In the genomic region with DNA sequence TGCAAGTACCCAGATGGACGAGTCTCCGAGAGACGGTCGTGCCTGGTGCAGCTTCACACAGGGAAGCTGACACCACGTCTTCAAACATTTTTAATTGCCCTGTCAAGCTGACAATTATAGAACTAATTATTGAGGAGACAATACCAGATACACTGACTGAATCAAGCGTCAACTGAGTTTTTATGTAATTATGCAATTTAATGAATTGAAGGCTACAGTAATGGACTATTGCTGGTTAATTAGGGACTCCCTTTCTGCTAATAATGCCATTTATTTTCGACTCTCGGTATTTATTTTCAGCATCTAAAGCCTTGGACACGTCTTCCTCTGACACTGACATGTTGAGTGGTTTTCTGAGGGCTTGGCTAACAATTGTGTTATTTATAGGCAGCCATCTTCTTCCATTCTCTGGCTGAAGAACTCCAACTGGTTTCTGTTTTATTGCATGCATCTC, we compare ENCODE assay signal across 27 mouse cellular contexts.
DNase-seq lines count a peak whose midpoint lies in the region; ATAC-seq and TF ChIP-seq lines count a peak whose summit lies in the region.
"Had no signal": no experiment of that assay in that cellular context is flagged by ENCODE, and none has a peak within 500 bp of the region (broad histone marks: within the 10 kb centered on the region; RNA-seq: fewer than 3 reads in every experiment).

No protein-coding gene starts in this region.

- no peaks in the 10 kb centered on the region for H3K9me3 ChIP-seq in forebrain, embryonic 12.5 days
- H3K9me3 ChIP-seq in forebrain, postnatal 0 days (ENCODE audit: low read length) = no peaks in the 10 kb centered on the region
- H3K9me3 ChIP-seq: embryonic facial prominence, embryonic 10.5 days; embryonic facial prominence, embryonic 15.5 days; hindbrain, embryonic 15.5 days; limb, embryonic 13.5 days; lung, embryonic 15.5 days; midbrain, embryonic 12.5 days; neural tube, embryonic 15.5 days had no signal

- no peak overlapping the region for H3K4me3 ChIP-seq in gastrocnemius, adult 2 months
- no peak overlapping the region for H3K4me3 ChIP-seq in forebrain, embryonic 12.5 days (replicated peaks)
- no peak overlapping the region for H3K4me3 ChIP-seq in forebrain, postnatal 0 days (ENCODE audit: low read depth, low read length)
- H3K4me3 ChIP-seq: embryonic facial prominence, embryonic 10.5 days; embryonic facial prominence, embryonic 15.5 days; heart, embryonic 13.5 days; hindbrain, embryonic 15.5 days; limb, embryonic 13.5 days; lung, embryonic 15.5 days; midbrain, embryonic 12.5 days; neural tube, embryonic 15.5 days had no signal

- no peak overlapping the region for H3K4me2 ChIP-seq in forebrain, embryonic 12.5 days
- no peak overlapping the region for H3K4me2 ChIP-seq in forebrain, postnatal 0 days (ENCODE audit: low read depth)
- H3K4me2 ChIP-seq: embryonic facial prominence, embryonic 15.5 days; heart, embryonic 13.5 days; hindbrain, embryonic 15.5 days; limb, embryonic 13.5 days; liver, embryonic 11.5 days; lung, embryonic 15.5 days; midbrain, embryonic 12.5 days; neural tube, embryonic 15.5 days had no signal

- no peaks in the 10 kb centered on the region for H3K36me3 ChIP-seq in forebrain, embryonic 12.5 days (replicated peaks)
- no peaks in the 10 kb centered on the region for H3K36me3 ChIP-seq in forebrain, postnatal 0 days (ENCODE audit: insufficient read depth)
- H3K36me3 ChIP-seq: embryonic facial prominence, embryonic 10.5 days; embryonic facial prominence, embryonic 15.5 days; G1E; heart, embryonic 13.5 days; hindbrain, embryonic 15.5 days; limb, embryonic 13.5 days; lung, embryonic 15.5 days; midbrain, embryonic 12.5 days; neural tube, embryonic 15.5 days had no signal

- H3K4me1 ChIP-seq in forebrain, embryonic 12.5 days = no peaks in the 10 kb centered on the region; the same call in 1 of the 2 replicates
- H3K4me1 ChIP-seq in forebrain, postnatal 0 days (ENCODE audit: insufficient read depth) = no peaks in the 10 kb centered on the region
- H3K4me1 ChIP-seq: embryonic facial prominence, embryonic 10.5 days; embryonic facial prominence, embryonic 15.5 days; heart, embryonic 13.5 days; limb, embryonic 13.5 days; lung, embryonic 15.5 days; midbrain, embryonic 12.5 days had no signal

- intact Hi-C loops in gastrocnemius, adult 2 months (cut with DNase I) = no loop called here
- intact Hi-C loops in gastrocnemius, postnatal 14 days (cut with DNase I; ENCODE audit: low total_unique reads) = no loop called here

- 27% methylated on average over 9 of the region's 9 CpGs for WGBS in forebrain, embryonic 12.5 days
- WGBS in forebrain, postnatal 0 days = 15% methylated on average over 9 of the region's 9 CpGs

- ATAC-seq in forebrain, embryonic 12.5 days (ENCODE audit: low FRiP score) = peak; percentile 80; the same call in 1 of the 2 replicates
- ATAC-seq in forebrain, postnatal 0 days = peak; percentile 87
- ATAC-seq in erythroblast, adult 5-6 weeks (replicated peaks; ENCODE audit: low FRiP score, poor library complexity, severe bottlenecking) = no peak
- ATAC-seq: Patski had no signal

- DNase-seq in gastrocnemius, adult 2 months = no peak
- no peak for DNase-seq in gastrocnemius, postnatal 14 days
- DNase-seq in Muller cell, postnatal 12 days (ENCODE audit: inconsistent ontology term) = peak; percentile 7
- peak; percentile 54 for DNase-seq in forebrain, postnatal 0 days
- DNase-seq in testis, postnatal 10 days (ENCODE audit: low spot score) = no peak
- DNase-seq: adrenal gland, postnatal 10 days; cerebellum, adult 18-20 months; heart, postnatal 10 days; kidney, adult 2 months; lung, postnatal 36 days; right cerebral cortex, postnatal 4 days; thymus, adult 2 months; thymus, postnatal 36 days had no signal

- H3K27me3 ChIP-seq in forebrain, embryonic 12.5 days = peaks cover 4% of the 10 kb centered on the region
- H3K27me3 ChIP-seq in forebrain, postnatal 0 days (ENCODE audit: insufficient read depth, low read length) = no peaks in the 10 kb centered on the region; the same call in 1 of the 2 replicates
- H3K27me3 ChIP-seq: embryonic facial prominence, embryonic 15.5 days; heart, embryonic 13.5 days; hindbrain, embryonic 15.5 days; limb, embryonic 13.5 days; lung, embryonic 15.5 days; midbrain, embryonic 12.5 days; neural tube, embryonic 15.5 days; Patski had no signal

- TF ChIP-seq CTCF in gastrocnemius, adult 2 months (IDR thresholded peaks at IDR 0.05) = no peak
- TF ChIP-seq CTCF in forebrain, postnatal 0 days (IDR thresholded peaks at IDR 0.05; ENCODE audit: low read depth) = no peak

- peak overlapping the region; percentile 12; the same call in 1 of the 2 replicates for H3K27ac ChIP-seq in gastrocnemius, adult 2 months
- peak overlapping the region; percentile 32; the same call in 1 of the 2 replicates for H3K27ac ChIP-seq in forebrain, embryonic 12.5 days
- no peak overlapping the region for H3K27ac ChIP-seq in forebrain, postnatal 0 days (ENCODE audit: low read depth, low read length)
- H3K27ac ChIP-seq: embryonic facial prominence, embryonic 10.5 days; embryonic facial prominence, embryonic 15.5 days; heart, embryonic 13.5 days; hindbrain, embryonic 15.5 days; limb, embryonic 13.5 days; lung, embryonic 15.5 days; midbrain, embryonic 12.5 days; neural tube, embryonic 15.5 days; stomach, postnatal 0 days had no signal

- H3K9ac ChIP-seq in forebrain, embryonic 12.5 days = no peak overlapping the region
- H3K9ac ChIP-seq in forebrain, postnatal 0 days = no peak overlapping the region
- H3K9ac ChIP-seq: embryonic facial prominence, embryonic 15.5 days; heart, embryonic 13.5 days; hindbrain, embryonic 15.5 days; limb, embryonic 13.5 days; lung, embryonic 15.5 days; midbrain, embryonic 12.5 days; neural tube, embryonic 15.5 days had no signal

Comparison
In these comparisons a context has a peak if more than half of its experiments do, and no peak if none do; other contexts are left out.
1. DNase-seq: peak in Muller cell, postnatal 12 days (single experiment) and forebrain, postnatal 0 days (single experiment); none in gastrocnemius, adult 2 months (single experiment), gastrocnemius, postnatal 14 days (single experiment) and testis, postnatal 10 days (single experiment).